In genomic region chrX:20798797-20799147, GRCm38 (mm10) we compare ENCODE assay signal across 8 mouse cellular contexts. TPM values are rescaled to one million over a fixed set of nuclear protein-coding genes. Genes with fewer than 3 reads are reported as not detected.
A peak's percentile ranks its signal among the peaks of the same experiment; 100 is the strongest.
DNase-seq lines count a peak whose midpoint lies in the region; ATAC-seq and TF ChIP-seq lines count a peak whose summit lies in the region.

No protein-coding gene starts in this region.

- H3K4me3 ChIP-seq in cerebellum, adult 2 months (replicated peaks; ENCODE audit: insufficient read depth, low read depth, low read length), result peak overlapping the region; percentile 96
- H3K4me3 ChIP-seq in megakaryocyte, embryonic 14.5 days (replicated peaks), result peak overlapping the region; percentile 65
- peak overlapping the region; percentile 31 for H3K4me3 ChIP-seq in limb, embryonic 11.5 days (ENCODE audit: low read depth, low read length)
- H3K4me3 ChIP-seq in small intestine, adult 2 months (ENCODE audit: low read depth, low read length), result peak overlapping the region; percentile 55

- 14% methylated on average over 7 of the region's 7 CpGs for WGBS in cerebellum, adult 2 months
- 28% methylated on average over 7 of the region's 7 CpGs for WGBS in limb, embryonic 11.5 days
- WGBS in small intestine, adult 2 months, result 36% methylated on average over 7 of the region's 7 CpGs

- H3K36me3 ChIP-seq in megakaryocyte, embryonic 14.5 days (replicated peaks; ENCODE audit: low read length), result no peaks in the 10 kb centered on the region
- H3K36me3 ChIP-seq in limb, embryonic 11.5 days (ENCODE audit: control insufficient read depth, insufficient read depth, low read length), result no peaks in the 10 kb centered on the region
- H3K36me3 ChIP-seq in small intestine, adult 2 months (ENCODE audit: control insufficient read depth, insufficient read depth, low read length), result no peaks in the 10 kb centered on the region

- ATAC-seq in megakaryocyte, adult 5-6 weeks (ENCODE audit: poor library complexity, severe bottlenecking), result no peak
- peak; percentile 42; the same call in 1 of the 2 replicates for ATAC-seq in limb, embryonic 11.5 days (ENCODE audit: insufficient number of reproducible peaks, low FRiP score, low TSS enrichment, low read depth)

- DNase-seq in cerebellum, adult 2 months, result no peak
- DNase-seq in cerebellum, adult 9-11 months, result no peak
- DNase-seq in limb, embryonic 11.5 days (ENCODE audit: low spot score), result no peak
- no peak for DNase-seq in left cerebral cortex, postnatal 14 days (ENCODE audit: low spot score in 2 of 2)
- no peak for DNase-seq in thymus, postnatal 0 days (ENCODE audit: low spot score)

- TF ChIP-seq CTCF in cerebellum, adult 2 months (IDR thresholded peaks at IDR 0.05; ENCODE audit: borderline replicate concordance, insufficient read depth, low read depth, low read length), result no peak
- TF ChIP-seq CTCF in small intestine, adult 2 months (IDR thresholded peaks at IDR 0.05; ENCODE audit: extremely low read depth, insufficient read length, insufficient replicate concordance, low read depth, low read length), result no peak

- no peaks in the 10 kb centered on the region for H3K27me3 ChIP-seq in cerebellum, adult 2 months (ENCODE audit: control insufficient read depth, insufficient read depth, low read length)
- no peaks in the 10 kb centered on the region for H3K27me3 ChIP-seq in megakaryocyte, embryonic 14.5 days (replicated peaks)
- no peaks in the 10 kb centered on the region for H3K27me3 ChIP-seq in limb, embryonic 11.5 days (ENCODE audit: control insufficient read depth, insufficient read depth, low read length)
- no peaks in the 10 kb centered on the region for H3K27me3 ChIP-seq in small intestine, adult 2 months (ENCODE audit: control insufficient read depth, insufficient read depth, low read length)

- no peaks in the 10 kb centered on the region for H3K9me3 ChIP-seq in megakaryocyte, embryonic 14.5 days
- no peaks in the 10 kb centered on the region for H3K9me3 ChIP-seq in limb, embryonic 11.5 days (ENCODE audit: control insufficient read depth, low read length)

- H3K4me1 ChIP-seq in cerebellum, adult 2 months (ENCODE audit: control insufficient read depth, insufficient read depth, low read length), result no peaks in the 10 kb centered on the region
- H3K4me1 ChIP-seq in megakaryocyte, embryonic 14.5 days, result peaks cover 15% of the 10 kb centered on the region
- no peaks in the 10 kb centered on the region for H3K4me1 ChIP-seq in limb, embryonic 11.5 days (ENCODE audit: control insufficient read depth, insufficient read depth, low read length)
- no peaks in the 10 kb centered on the region; the same call in 1 of the 2 replicates for H3K4me1 ChIP-seq in small intestine, adult 2 months (ENCODE audit: control insufficient read depth, insufficient read depth, insufficient read length, low read length)

- TF ChIP-seq POLR2A in cerebellum, adult 2 months (IDR thresholded peaks at IDR 0.05; ENCODE audit: borderline replicate concordance, insufficient read depth, low read length), result no peak
- TF ChIP-seq POLR2A in small intestine, adult 2 months (IDR thresholded peaks at IDR 0.05; ENCODE audit: low read depth, low read length), result no peak

- H3K9ac ChIP-seq in limb, embryonic 11.5 days (ENCODE audit: low read length), result peak overlapping the region; percentile 43; the same call in 1 of the 2 replicates

- intact Hi-C loops in left cerebral cortex, postnatal 14 days (cut with DNase I), result no loop called here

- peak overlapping the region; percentile 35 for H3K4me2 ChIP-seq in limb, embryonic 11.5 days (ENCODE audit: low read depth, severe bottlenecking)

- H3K27ac ChIP-seq in cerebellum, adult 2 months (ENCODE audit: insufficient read depth, low read length), result peak overlapping the region; percentile 84
- H3K27ac ChIP-seq in limb, embryonic 11.5 days (replicated peaks; ENCODE audit: low read depth, low read length), result peak overlapping the region; percentile 53; the same call in 1 of the 2 replicates
- no peak overlapping the region for H3K27ac ChIP-seq in small intestine, adult 2 months (ENCODE audit: insufficient read depth, low read depth, low read length)

RNA-seq across cellular contexts. Expression of gene Araf, which starts 1.2 kb away (rescaled TPM):
- polyA plus RNA-seq in cerebellum, adult 2 months (2012; rRNA removed), result 306 and 313 TPM in 2 replicates
- 9.4 and 43.5 TPM in 2 replicates for polyA plus RNA-seq in megakaryocyte, embryonic 14.5 days (2012; ENCODE audit: insufficient read depth, low replicate concordance)
- 52.8 and 56.6 TPM in 2 replicates for total RNA-seq in megakaryocyte, adult 5-6 weeks (2015)
- 25.9 and 41.2 TPM in 2 replicates for total RNA-seq in megakaryocyte, adult 5-6 weeks (2017)
- polyA plus RNA-seq in limb, embryonic 11.5 days (2014; fragmentation: Nextera tagmentation; extraction: Ambion mirVana), result 69.8 and 75.0 TPM in 2 replicates
- polyA plus RNA-seq in small intestine, adult 2 months (2012; rRNA removed), result 79.8 and 135 TPM in 2 replicates
- 100 to 1,000 TPM; 198 to 205 TPM for total RNA-seq in left cerebral cortex, postnatal 14 days (2021)
- polyA plus RNA-seq in thymus, postnatal 0 days (2015; fragmentation: Nextera tagmentation; extraction: Ambion mirVana), result 74.8 and 81.8 TPM in 2 replicates

Comparison
In these comparisons a context has a peak if more than half of its experiments do, and no peak if none do; other contexts are left out.
1. H3K4me3 ChIP-seq: peak in every context shown above with its lines; median percentile 96 in cerebellum, adult 2 months; 65 in megakaryocyte, embryonic 14.5 days; 55 in small intestine, adult 2 months; 31 in limb, embryonic 11.5 days.